Mouse (Mus musculus) spleen, adult 2 months (tissue): ENCODE results near the gene Snx9.

ENCODE experiments used
- CTCF ChIP-seq: fragments of 200-500 bp; IDR thresholded peaks from 2 replicates; pipeline ENCODE4 v1.5.1; 2011; ENCODE audit warnings: mild to moderate bottlenecking, inconsistent platforms; ENCODE audit not compliant: insufficient read depth, insufficient read length, insufficient replicate concordance; ENCODE audit errors: extremely low read depth
- POLR2A ChIP-seq: fragments of 200-500 bp; IDR thresholded peaks from 2 replicates; pipeline ENCODE4 v1.6.1; 2011; ENCODE audit warnings: low read depth, low read length, inconsistent platforms

GRCm38 (mm10) chr17:5943053-5943452 is 101.9 kb downstream of the Snx9 start:
- TF ChIP-seq CTCF (no peak), POLR2A (no peak)
